Mouse (Mus musculus): ENCODE results near the gene Dgcr8.
"Not testable (repeated sequence)": the region's sequence is repeated elsewhere in the genome, so short reads cannot be mapped to it uniquely, and the experiment has no call there.

DNA sequence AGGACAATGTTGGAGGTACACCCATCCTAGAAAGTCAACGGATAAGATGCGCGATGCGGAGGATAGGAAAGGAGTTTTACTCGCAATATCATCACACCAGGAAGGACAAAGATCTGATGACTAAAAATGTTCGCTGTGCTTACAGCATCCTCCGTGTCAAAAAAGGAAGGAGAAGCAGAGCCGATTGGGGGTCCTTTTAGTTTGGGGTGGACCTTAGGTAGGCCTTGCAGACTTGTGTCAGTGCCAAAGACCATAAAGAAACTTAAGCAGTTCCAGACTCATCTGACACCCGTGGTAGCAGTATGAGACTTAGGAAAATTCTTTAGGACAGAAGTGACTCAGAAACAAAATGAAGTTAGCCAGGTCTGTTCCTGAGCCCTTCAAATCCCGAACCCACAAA lies 568 bp upstream of the Dgcr8 start:
- TF ChIP-seq POLR2A (IDR thresholded peaks at IDR 0.05; ENCODE audit: extremely low read depth, insufficient read depth, low read length); CTCF (IDR thresholded peaks at IDR 0.05; ENCODE audit: low read depth, low read length): not testable (repeated sequence)

Measured in liver, adult 2 months (tissue).